In the genomic region with DNA sequence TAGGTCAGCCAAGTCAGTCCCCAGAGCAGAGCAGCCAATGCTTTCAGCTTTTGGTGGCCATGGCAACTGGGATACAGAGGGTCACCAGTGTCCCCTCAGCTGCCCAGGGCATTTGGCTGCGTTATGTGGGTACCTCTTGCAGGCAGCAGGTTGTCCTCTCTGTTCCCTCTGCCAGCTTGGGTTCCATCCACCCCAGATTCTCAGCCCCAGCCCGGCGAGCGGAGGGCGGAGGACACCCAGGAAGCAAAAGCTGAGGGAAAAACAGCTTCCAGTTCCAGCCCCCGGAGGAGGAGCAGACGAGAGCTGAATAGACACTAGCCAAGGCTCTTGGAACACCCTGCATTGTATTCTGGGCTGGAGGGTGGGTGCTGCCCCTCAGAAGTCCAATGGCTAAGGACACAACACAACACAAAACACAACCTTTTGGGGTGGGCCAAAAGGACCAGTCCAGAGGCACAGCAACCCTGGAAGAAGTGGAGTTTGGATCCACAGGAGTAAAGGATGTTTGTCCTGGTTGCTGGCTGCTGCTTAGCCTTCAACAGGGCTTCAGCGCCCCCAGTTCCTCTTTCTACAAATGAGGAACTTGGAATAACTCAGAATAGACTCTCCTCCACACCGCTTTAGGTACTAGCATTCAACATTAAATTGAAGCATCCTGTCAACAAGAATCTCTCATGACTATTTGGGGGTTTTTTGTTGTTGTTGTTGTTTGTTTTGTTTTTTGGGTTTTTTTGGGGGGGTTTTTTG, we compare ENCODE assay signal across 12 mouse cellular contexts. TPM values are rescaled to one million over a fixed set of nuclear protein-coding genes. Genes with fewer than 3 reads are reported as not detected.
A peak's percentile ranks its signal among the peaks of the same experiment; 100 is the strongest.
DNase-seq lines count a peak whose midpoint lies in the region; ATAC-seq and TF ChIP-seq lines count a peak whose summit lies in the region.
"Had no signal": no experiment of that assay in that cellular context is flagged by ENCODE, and none has a peak within 500 bp of the region (broad histone marks: within the 10 kb centered on the region; RNA-seq: fewer than 3 reads in every experiment).

No protein-coding gene starts in this region.

- H3K9me3 ChIP-seq in liver, embryonic 12.5 days (replicated peaks), result no peaks in the 10 kb centered on the region
- H3K9me3 ChIP-seq in liver, embryonic 11.5 days (ENCODE audit: control insufficient read depth, low read length), result no peaks in the 10 kb centered on the region
- no peaks in the 10 kb centered on the region for H3K9me3 ChIP-seq in G1E (replicated peaks)
- no peaks in the 10 kb centered on the region for H3K9me3 ChIP-seq in liver, embryonic 15.5 days (replicated peaks)
- H3K9me3 ChIP-seq in intestine, embryonic 16.5 days (ENCODE audit: control insufficient read depth, low read length), result no peaks in the 10 kb centered on the region
- H3K9me3 ChIP-seq: forebrain, embryonic 15.5 days; limb, embryonic 10.5 days had no signal

- WGBS in liver, embryonic 12.5 days (ENCODE audit: insufficient replicate concordance), result 67% methylated on average over 9 of the region's 9 CpGs
- WGBS in liver, embryonic 11.5 days, result 68% methylated on average over 9 of the region's 9 CpGs
- WGBS in liver, embryonic 15.5 days (ENCODE audit: insufficient replicate concordance), result 56% methylated on average over 9 of the region's 9 CpGs
- 83% methylated on average over 9 of the region's 9 CpGs for WGBS in intestine, embryonic 16.5 days

- H3K36me3 ChIP-seq in liver, embryonic 12.5 days, result peaks cover 42% of the 10 kb centered on the region
- H3K36me3 ChIP-seq in liver, embryonic 11.5 days (ENCODE audit: control insufficient read depth, insufficient read depth, low read length), result peaks cover 21% of the 10 kb centered on the region
- H3K36me3 ChIP-seq in G1E (replicated peaks), result peaks cover 49% of the 10 kb centered on the region
- peaks cover 34% of the 10 kb centered on the region for H3K36me3 ChIP-seq in liver, embryonic 15.5 days (replicated peaks)
- peaks cover 7% of the 10 kb centered on the region for H3K36me3 ChIP-seq in intestine, embryonic 16.5 days (ENCODE audit: control insufficient read depth, insufficient read depth, low read length)

- H3K4me3 ChIP-seq in liver, embryonic 12.5 days, result no peak overlapping the region
- H3K4me3 ChIP-seq in liver, embryonic 11.5 days (ENCODE audit: low read depth, low read length), result no peak overlapping the region
- peak overlapping the region; percentile 58; the same call in 1 of the 2 replicates for H3K4me3 ChIP-seq in G1E (ENCODE audit: low read depth, low read length)
- no peak overlapping the region for H3K4me3 ChIP-seq in liver, embryonic 15.5 days (replicated peaks)
- H3K4me3 ChIP-seq in intestine, embryonic 16.5 days (ENCODE audit: low read length), result no peak overlapping the region
- H3K4me3 ChIP-seq: forebrain, embryonic 15.5 days; limb, embryonic 10.5 days had no signal

- no peaks in the 10 kb centered on the region for H3K27me3 ChIP-seq in liver, embryonic 12.5 days (replicated peaks)
- no peaks in the 10 kb centered on the region for H3K27me3 ChIP-seq in liver, embryonic 11.5 days (replicated peaks; ENCODE audit: control insufficient read depth, insufficient read depth, low read length)
- H3K27me3 ChIP-seq in G1E (ENCODE audit: insufficient read depth, low read length), result no peaks in the 10 kb centered on the region
- no peaks in the 10 kb centered on the region for H3K27me3 ChIP-seq in liver, embryonic 15.5 days
- no peaks in the 10 kb centered on the region for H3K27me3 ChIP-seq in intestine, embryonic 16.5 days (replicated peaks; ENCODE audit: control insufficient read depth, insufficient read depth, low read length)
- H3K27me3 ChIP-seq: forebrain, embryonic 15.5 days had no signal

- TF ChIP-seq CTCF in G1E (IDR thresholded peaks at IDR 0.05; ENCODE audit: low read depth, low read length), result no peak

- ATAC-seq in frontal cortex, adult (ENCODE audit: low TSS enrichment), result peak; percentile 53; the same call in 1 of the 2 replicates
- ATAC-seq in liver, embryonic 12.5 days, result no peak
- no peak for ATAC-seq in liver, embryonic 11.5 days (replicated peaks; ENCODE audit: low FRiP score)
- peak; percentile 24; the same call in 1 of the 2 replicates for ATAC-seq in G1E (ENCODE audit: extremely low read depth, insufficient number of reproducible peaks, low FRiP score, poor library complexity, severe bottlenecking)
- no peak for ATAC-seq in liver, embryonic 15.5 days (ENCODE audit: insufficient read depth)
- no peak for ATAC-seq in intestine, embryonic 16.5 days
- ATAC-seq: forebrain, embryonic 15.5 days had no signal

- no peak overlapping the region for H3K4me2 ChIP-seq in liver, embryonic 12.5 days
- H3K4me2 ChIP-seq in liver, embryonic 11.5 days, result no peak overlapping the region
- H3K4me2 ChIP-seq in liver, embryonic 15.5 days, result no peak overlapping the region
- H3K4me2 ChIP-seq in intestine, embryonic 16.5 days (ENCODE audit: low read depth, low read length), result no peak overlapping the region
- H3K4me2 ChIP-seq: forebrain, embryonic 15.5 days had no signal

- peak overlapping the region; percentile 52 for H3K27ac ChIP-seq in liver, embryonic 12.5 days
- no peak overlapping the region for H3K27ac ChIP-seq in liver, embryonic 11.5 days (ENCODE audit: low read depth, low read length)
- peak overlapping the region; percentile 80 for H3K27ac ChIP-seq in liver, embryonic 15.5 days (replicated peaks)
- no peak overlapping the region for H3K27ac ChIP-seq in intestine, embryonic 16.5 days (ENCODE audit: low read length)
- H3K27ac ChIP-seq: forebrain, embryonic 15.5 days; limb, embryonic 10.5 days had no signal

- DNase-seq in frontal cortex, postnatal 25 days (ENCODE audit: low spot score in 2 of 2), result no peak
- DNase-seq in liver, embryonic 11.5 days (ENCODE audit: low spot score), result no peak
- DNase-seq in G1E (ENCODE audit: low spot score), result peak; percentile 79
- DNase-seq in thymus, postnatal 25 days, result no peak
- DNase-seq: kidney, postnatal 14 days; midbrain, embryonic 14.5 days had no signal

- H3K9ac ChIP-seq in liver, embryonic 12.5 days, result no peak overlapping the region
- no peak overlapping the region for H3K9ac ChIP-seq in liver, embryonic 11.5 days (ENCODE audit: low read depth, low read length)
- H3K9ac ChIP-seq in liver, embryonic 15.5 days, result no peak overlapping the region
- no peak overlapping the region for H3K9ac ChIP-seq in intestine, embryonic 16.5 days (ENCODE audit: low read depth, low read length)
- H3K9ac ChIP-seq: forebrain, embryonic 15.5 days had no signal

- peaks cover 59% of the 10 kb centered on the region for H3K4me1 ChIP-seq in liver, embryonic 12.5 days
- peaks cover 16% of the 10 kb centered on the region for H3K4me1 ChIP-seq in liver, embryonic 11.5 days (replicated peaks; ENCODE audit: control insufficient read depth, insufficient read depth, low read length)
- H3K4me1 ChIP-seq in G1E (ENCODE audit: insufficient read depth, low read depth, low read length), result peaks cover 87% of the 10 kb centered on the region
- H3K4me1 ChIP-seq in liver, embryonic 15.5 days (replicated peaks), result peaks cover 59% of the 10 kb centered on the region
- no peaks in the 10 kb centered on the region for H3K4me1 ChIP-seq in intestine, embryonic 16.5 days (ENCODE audit: control insufficient read depth, insufficient read depth, low read length)
- H3K4me1 ChIP-seq: forebrain, embryonic 15.5 days; limb, embryonic 10.5 days had no signal

RNA-seq across cellular contexts. Expression of a gene that starts 7.8 kb away (rescaled TPM):
- polyA plus RNA-seq in liver, embryonic 12.5 days (2016; fragmentation: Nextera tagmentation; extraction: Ambion mirVana), result 21.9 and 22.5 TPM in 2 replicates
- polyA plus RNA-seq in liver, embryonic 11.5 days (2014; fragmentation: Nextera tagmentation; extraction: Ambion mirVana), result 22.5 and 26.1 TPM in 2 replicates
- 62.2 and 63.3 TPM in 2 replicates for total RNA-seq in G1E (2014; fragmentation: Nextera tagmentation)
- 69.1 and 78.2 TPM in 2 replicates for total RNA-seq in G1E (2017)
- 74.5 and 88.3 TPM in 2 replicates for polyA plus RNA-seq in G1E (2012)
- 12.0 and 13.1 TPM in 2 replicates for polyA plus RNA-seq in liver, embryonic 15.5 days (2015; fragmentation: Nextera tagmentation; extraction: Ambion mirVana)
- 4.4 and 5.1 TPM in 2 replicates for polyA plus RNA-seq in intestine, embryonic 16.5 days (2015; fragmentation: Nextera tagmentation; extraction: Ambion mirVana)

RNA-seq across cellular contexts. Expression of a gene that starts 58.8 kb away (rescaled TPM):
- polyA plus RNA-seq in liver, embryonic 12.5 days (2016; fragmentation: Nextera tagmentation; extraction: Ambion mirVana), result 36.7 and 38.0 TPM in 2 replicates
- polyA plus RNA-seq in liver, embryonic 11.5 days (2014; fragmentation: Nextera tagmentation; extraction: Ambion mirVana), result 51.0 and 55.6 TPM in 2 replicates
- total RNA-seq in G1E (2014; fragmentation: Nextera tagmentation), result 78.5 and 96.0 TPM in 2 replicates
- total RNA-seq in G1E (2017), result 44.6 and 45.7 TPM in 2 replicates
- polyA plus RNA-seq in G1E (2012), result 137 and 158 TPM in 2 replicates
- polyA plus RNA-seq in liver, embryonic 15.5 days (2015; fragmentation: Nextera tagmentation; extraction: Ambion mirVana), result 15.0 and 17.3 TPM in 2 replicates
- 25.5 and 26.3 TPM in 2 replicates for polyA plus RNA-seq in intestine, embryonic 16.5 days (2015; fragmentation: Nextera tagmentation; extraction: Ambion mirVana)

Comparison
In these comparisons a context has a peak if more than half of its experiments do, and no peak if none do; other contexts are left out.
1. H3K27ac ChIP-seq: peak in liver, embryonic 12.5 days (single experiment) and liver, embryonic 15.5 days (single experiment); none in liver, embryonic 11.5 days (single experiment) and intestine, embryonic 16.5 days (single experiment).
2. ATAC-seq: peak in frontal cortex, adult (single experiment) and G1E (single experiment); none in liver, embryonic 12.5 days (single experiment), liver, embryonic 11.5 days (single experiment), liver, embryonic 15.5 days (single experiment) and intestine, embryonic 16.5 days (single experiment).